Mouse (Mus musculus) heart, adult 8-10 months (tissue): Measurements from ENCODE around the gene Gpr3. TPM values are rescaled to one million over a fixed set of nuclear protein-coding genes. Genes with fewer than 3 reads are reported as not detected.

Source experiments
- DNase-seq: peaks from one replicate; pipeline ENCODE4 v3.0.0; 2022; ENCODE audit warnings: low spot score
- microRNA-seq: library from miRNA; unstranded; fragments of <30 nt; microRNA quantifications from one replicate; pipeline ENCODE4 v1.2.0, GENCODE M21; 2022
- total RNA-seq, 4 experiments: library from RNA; stranded (reverse); gene quantifications; 2 replicates each; pipeline ENCODE4 v1.2.4; 2022

Gene Gpr3
- total RNA-seq, 4 experiments from 2014 or later, result not detected

DNA sequence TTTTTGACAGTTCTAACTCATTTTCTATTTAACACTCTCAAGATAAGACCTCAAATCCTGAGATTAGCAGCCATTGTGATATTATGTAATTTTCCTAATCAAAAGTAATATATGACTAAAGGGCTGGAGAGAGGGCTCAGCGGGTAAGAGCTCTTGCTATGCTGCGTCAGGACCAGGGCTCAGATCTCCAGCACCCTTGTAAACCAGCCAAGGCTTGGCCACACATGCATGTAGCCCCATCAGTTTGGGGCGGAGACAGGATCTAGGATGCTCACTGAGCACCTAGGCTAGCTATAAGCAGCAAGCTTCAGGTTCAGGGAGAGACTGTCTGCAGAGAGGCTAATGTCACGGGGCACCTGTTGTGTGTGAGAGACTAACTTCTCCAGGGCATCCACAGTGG, 39.9 kb downstream of the Gpr3 start:
- no peak for DNase-seq

DNA sequence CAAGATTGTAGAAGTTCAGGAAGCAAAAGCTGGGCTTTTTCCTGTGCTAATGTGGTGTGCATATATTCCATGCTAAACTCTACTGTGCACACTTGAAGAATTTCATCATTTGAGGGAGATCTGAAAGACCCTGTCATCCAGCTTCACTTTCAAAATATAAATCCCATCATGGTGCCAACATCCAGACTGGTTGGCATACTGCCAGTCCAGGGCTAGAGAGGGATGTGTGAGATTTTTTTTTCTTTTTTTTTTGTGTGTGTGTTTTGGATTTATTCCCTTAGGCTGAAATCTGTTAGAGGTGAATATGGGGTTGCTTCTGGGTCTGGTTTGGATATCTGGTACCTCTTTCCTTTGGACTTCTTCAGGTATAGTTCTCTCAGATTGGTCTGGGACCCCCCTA, 41.7 kb downstream of the Gpr3 start:
- no peak for DNase-seq

DNA sequence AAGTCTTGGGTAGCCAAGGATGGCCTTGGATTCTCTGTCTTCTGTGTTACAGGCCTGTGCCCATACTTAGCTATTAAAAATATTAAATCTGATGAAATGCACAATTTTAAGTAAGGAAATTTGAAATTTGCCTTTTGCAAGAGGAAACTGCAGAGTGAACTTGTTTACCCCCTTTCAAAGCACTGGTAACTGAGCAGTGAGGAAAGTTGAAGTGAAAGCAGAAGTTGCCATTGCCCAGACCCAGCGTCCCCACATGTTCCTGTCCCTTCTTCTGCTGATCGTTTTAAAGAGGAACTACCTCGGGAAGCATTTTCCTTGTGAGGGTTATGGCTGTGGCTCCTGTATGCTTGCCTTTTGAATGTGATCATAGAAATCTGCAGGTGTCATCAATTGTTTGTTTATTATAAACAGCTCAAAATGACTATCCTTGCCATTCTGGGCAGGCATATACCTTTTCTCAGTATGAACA, 42.2 kb downstream of the Gpr3 start:
- DNase-seq, result no peak

DNA sequence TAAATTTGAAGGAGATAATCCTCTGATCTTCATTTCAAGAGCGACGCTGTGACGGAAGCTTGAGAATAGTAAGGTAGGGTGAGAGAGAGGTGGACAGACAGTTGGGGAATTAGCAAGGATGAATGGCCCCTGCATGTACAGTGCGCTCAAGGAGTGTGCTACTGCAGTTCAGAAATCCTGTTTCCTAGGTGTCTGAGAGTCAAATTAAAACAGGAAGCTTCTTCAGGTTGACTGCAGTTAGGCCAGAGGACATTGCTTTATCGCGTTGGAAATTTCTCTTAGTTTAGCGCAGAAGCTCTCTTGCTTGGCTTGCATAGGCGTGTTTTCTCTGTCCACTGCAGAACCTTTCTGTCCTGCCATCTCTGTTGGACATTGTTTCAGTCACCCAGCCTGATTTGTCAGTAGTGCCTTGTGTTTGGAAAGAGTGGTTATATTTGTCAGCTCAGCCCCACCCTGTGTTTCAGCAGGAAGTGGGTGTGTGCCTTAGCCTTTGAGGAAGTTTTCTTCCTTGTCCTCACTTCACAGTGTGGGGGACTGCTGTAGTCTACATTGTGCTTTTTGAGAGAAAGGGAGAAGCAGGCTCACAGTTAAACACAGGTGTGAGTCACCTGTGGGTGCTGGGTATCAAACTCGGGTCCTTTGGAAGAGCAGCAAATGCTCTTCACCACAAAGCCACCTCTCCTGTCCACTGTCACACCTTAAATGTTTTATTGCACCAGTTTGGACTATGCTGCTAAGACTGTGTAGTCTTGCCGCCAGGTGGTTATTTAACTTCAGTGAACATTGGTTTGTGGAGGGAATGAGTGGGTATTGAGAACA, 42.9 kb downstream of the Gpr3 start:
- DNase-seq, result peak; percentile 82

DNA sequence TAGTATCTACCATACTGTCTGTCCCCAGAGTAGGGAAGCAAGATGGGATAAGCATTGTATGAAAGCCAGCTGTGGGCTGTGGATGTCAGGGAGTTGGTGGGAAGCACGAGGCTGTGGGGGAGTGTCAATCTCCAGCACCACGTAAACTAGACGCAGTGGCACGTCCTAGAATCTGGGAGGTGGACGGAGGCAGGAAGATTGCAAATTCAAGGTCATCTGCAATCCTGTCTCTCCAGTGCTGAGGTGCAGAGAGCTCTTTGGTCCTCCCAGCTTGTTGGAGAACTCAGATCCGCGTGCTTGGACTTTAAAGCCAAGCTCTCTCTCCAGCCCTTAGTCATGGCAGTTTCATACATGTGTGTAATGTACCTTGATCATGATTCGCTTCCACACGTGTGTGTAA, 45.6 kb downstream of the Gpr3 start:
- DNase-seq, result no peak

DNA sequence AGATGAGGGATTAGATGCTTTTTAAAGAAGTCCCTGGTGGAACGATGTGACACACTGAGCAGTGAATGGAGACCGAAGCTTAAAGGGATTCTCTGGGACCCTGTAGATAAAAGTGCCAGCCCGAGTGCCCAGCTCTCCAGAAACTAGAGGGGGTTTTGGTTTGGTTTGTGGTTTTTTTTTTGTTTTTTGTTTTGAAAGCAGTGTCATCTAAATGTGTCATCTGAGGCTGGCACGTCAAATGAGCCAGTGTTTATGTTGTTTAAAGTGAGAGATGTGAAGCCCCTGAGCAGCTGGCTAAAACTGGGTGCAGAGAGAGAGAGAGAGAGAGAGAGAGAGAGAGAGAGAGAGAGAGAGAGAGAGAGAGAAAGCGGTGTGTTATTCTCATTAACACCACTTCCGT, 50.1 kb downstream of the Gpr3 start:
- DNase-seq, result no peak

GRCm38 (mm10) chr4:133160821-133161220, 51.5 kb downstream of the Gpr3 start:
- no peak for DNase-seq

DNA sequence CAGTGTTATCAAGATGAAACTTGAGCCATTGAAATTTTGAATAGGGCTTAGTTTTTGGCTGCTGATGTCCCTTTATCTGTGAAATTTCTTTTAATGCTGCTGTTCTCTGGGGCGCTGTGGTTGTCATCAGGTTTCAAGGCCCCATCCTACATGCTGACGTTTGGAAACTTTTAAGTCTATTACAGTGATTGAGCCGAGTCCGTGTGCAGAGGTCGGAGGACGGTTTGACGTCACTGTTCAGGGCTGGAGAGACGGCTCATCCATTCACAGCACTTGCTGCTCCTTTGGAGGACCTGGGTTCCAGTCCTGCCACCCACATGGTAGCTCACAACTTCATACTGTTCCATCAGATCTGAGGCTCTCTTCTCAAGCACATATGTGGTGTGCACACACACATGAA, 52.1 kb downstream of the Gpr3 start:
- no peak for DNase-seq

DNA sequence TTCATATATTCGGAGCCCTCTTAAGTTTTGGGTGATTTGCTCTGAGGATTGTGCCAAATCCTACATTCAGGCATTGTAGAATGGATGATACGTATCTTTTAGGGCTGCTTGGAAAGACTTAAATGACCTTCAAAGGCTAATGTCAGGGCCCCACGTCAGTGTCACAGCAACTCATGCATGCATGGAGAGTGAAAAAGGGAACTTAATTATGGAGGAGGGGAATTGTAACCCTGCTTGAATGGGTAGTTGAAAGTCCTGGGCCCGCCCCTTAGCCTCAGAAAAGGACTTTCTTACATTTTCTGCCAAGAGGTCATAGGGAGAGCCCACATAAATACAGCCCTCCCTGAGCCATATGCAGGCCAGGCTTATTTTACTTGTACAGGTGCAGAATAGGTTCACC, 52.7 kb downstream of the Gpr3 start:
- DNase-seq, result no peak

Small RNA genes lying within 50 kb of the gene (microRNA-seq; reads per million reads assigned to microRNA genes)
- not detected for gene Mir7017

Other genes starting within 250 kb of the Gpr3 start
- gene Fgr, start 238.4 kb downstream of the Gpr3 start, total RNA-seq, result 1 to 10 TPM in 1 of 4 experiments, under 1 TPM in 3; 0.14 to 2.5 (median 0.49) TPM
- 10 to 100 TPM; 37.5 to 52.5 (median 45.0) TPM for gene Ahdc1, start 201.3 kb downstream of the Gpr3 start, total RNA-seq
- gene Wasf2, start 82.0 kb downstream of the Gpr3 start, total RNA-seq, result 10 to 100 TPM; 64.1 to 87.2 (median 71.5) TPM
- gene Cd164l2, start 405 bp downstream of the Gpr3 start, total RNA-seq, result not detected
- 10 to 100 TPM; 14.8 to 21.8 (median 16.3) TPM for gene Map3k6, start 28.3 kb upstream of the Gpr3 start, total RNA-seq
- under 1 TPM; 0.30 to 0.59 (median 0.33) TPM for gene Sytl1, start 50.6 kb upstream of the Gpr3 start, total RNA-seq
- 10 to 100 TPM; 29.3 to 39.8 (median 34.3) TPM for gene Tmem222, start 65.3 kb upstream of the Gpr3 start, total RNA-seq
- 10 to 100 TPM; 77.3 to 94.3 (median 79.2) TPM for gene Wdtc1, start 140.9 kb upstream of the Gpr3 start, total RNA-seq
- 10 to 100 TPM; 16.0 to 21.9 (median 16.5) TPM for gene Slc9a1, start 157.2 kb upstream of the Gpr3 start, total RNA-seq